Mouse (Mus musculus) liver, adult 2 months (tissue): ENCODE measurements around the gene Qser1. TPM values are rescaled to one million over a fixed set of nuclear protein-coding genes. Genes with fewer than 3 reads are reported as not detected.

ENCODE experiments used
- DNase-seq: peaks from one replicate; pipeline ENCODE4 v3.0.0-alpha.2; 2011; ENCODE audit warnings: low read depth, low spot score; ENCODE audit errors: extremely low read depth
- H3K27ac ChIP-seq: fragments of 200-500 bp; replicated peaks from 2 replicates; pipeline ENCODE4 v1.5.1; 2012; ENCODE audit warnings: low read depth, mild to moderate bottlenecking, control low read depth, inconsistent platforms, low read length; ENCODE audit not compliant: insufficient read depth
- H3K27me3 ChIP-seq: fragments of 200-500 bp; 2 replicates; pipeline ENCODE4 v1.6.1; 2012; ENCODE audit warnings: mild to moderate bottlenecking, moderate library complexity, low read length, inconsistent platforms; ENCODE audit not compliant: control insufficient read depth, insufficient read depth
- H3K36me3 ChIP-seq: fragments of 200-500 bp; 2 replicates; pipeline ENCODE4 v1.6.1; 2012; ENCODE audit warnings: low read length, inconsistent platforms; ENCODE audit not compliant: control insufficient read depth, insufficient read depth
- H3K4me1 ChIP-seq: fragments of 200-500 bp; 2 replicates; pipeline ENCODE4 v1.6.1; 2011; ENCODE audit warnings: low read length; ENCODE audit not compliant: control insufficient read depth, insufficient read depth
- H3K4me3 ChIP-seq: fragments of 200-500 bp; 2 replicates; pipeline ENCODE4 v1.5.1; 2011; ENCODE audit warnings: low read depth, mild to moderate bottlenecking, control low read depth, low read length, moderate library complexity; ENCODE audit not compliant: insufficient read depth
- H3K79me2 ChIP-seq: fragments of 200-500 bp; 2 replicates; pipeline ENCODE4 v1.6.1; 2012; ENCODE audit warnings: inconsistent platforms, mild to moderate bottlenecking, low read length, moderate library complexity; ENCODE audit not compliant: control insufficient read depth, insufficient read depth
- H3K9ac ChIP-seq: fragments of 200-500 bp; 2 replicates; pipeline ENCODE4 v1.6.1; 2012; ENCODE audit warnings: low read depth, mild to moderate bottlenecking, control low read depth, inconsistent platforms, low read length
- CTCF ChIP-seq: fragments of 200-500 bp; IDR thresholded peaks from 2 replicates; pipeline ENCODE4 v1.5.1; 2011; ENCODE audit warnings: low read depth, low read length, control low read depth
- POLR2A ChIP-seq: fragments of 200-500 bp; IDR thresholded peaks from 2 replicates; pipeline ENCODE4 v1.6.1; 2011; ENCODE audit warnings: low read length, control low read depth; ENCODE audit not compliant: insufficient read depth; ENCODE audit errors: extremely low read depth
- WGBS: fragments of 180-500 bp; shearing (Covaris S2); methylation state at CpG from one replicate; pipeline ENCODE4 v1.1.7; 2018; 5-methylcytosine and 5-hydroxymethylcytosine counted together
- polyA plus RNA-seq: library from polyadenylated mRNA; depleted of rRNA; stranded (reverse); fragments of >200 nt; gene quantifications from 2 replicates; pipeline ENCODE4 v1.2.3, GENCODE M21; 2012
- total RNA-seq: library from RNA; depleted of rRNA; stranded (reverse); fragments of >200 nt; gene quantifications from 2 replicates; pipeline ENCODE4 v1.2.3, GENCODE M21; 2014

Qser1 gene
- total and polyA plus RNA-seq, 2 experiments, result 2.2 to 6.0 TPM

GRCm38 (mm10) chr2:104743160-104743559, 73.4 kb downstream of the Qser1 start:
- H3K9ac ChIP-seq, result peak overlapping the region; percentile 80
- WGBS, result 6% methylated on average over 7 of the region's 7 CpGs

GRCm38 (mm10) chr2:104742741-104743064, 73.9 kb downstream of the Qser1 start, which contains the start of gene Depdc7:
Depdc7 (minus strand) TSS chr2:104742878.
- Histone ChIP-seq H3K4me3 (peak within 1 kb of the TSS; percentile 96), H3K27ac (peak within 1 kb of the TSS; percentile 99), H3K79me2 (peaks cover 10% of the 10 kb centered on the region; the same call in 1 of the 2 replicates), H3K9ac (peak within 1 kb of the TSS; percentile 100), H3K36me3 (no peaks in the 10 kb centered on the region), H3K4me1 (peaks cover 10% of the 10 kb centered on the region), H3K27me3 (no peaks in the 10 kb centered on the region)
- peak; percentile 81 for DNase-seq
- peak; percentile 89 for TF ChIP-seq POLR2A
- no peak for TF ChIP-seq CTCF
- under 1% methylated on average over 28 of the region's 31 CpGs for WGBS

More at GRCm38 (mm10) chr2:104743160-104743559, 73.4 kb downstream of the Qser1 start:
- Histone ChIP-seq H3K4me1 (peaks cover 10% of the 10 kb centered on the region), H3K27ac (peak overlapping the region; percentile 99), H3K4me3 (peak overlapping the region; percentile 96), H3K27me3 (no peaks in the 10 kb centered on the region), H3K36me3 (no peaks in the 10 kb centered on the region), H3K79me2 (peaks cover 9% of the 10 kb centered on the region; the same call in 1 of the 2 replicates)
- no peak for TF ChIP-seq CTCF
- no peak for TF ChIP-seq POLR2A
- peak; percentile 95 for DNase-seq

- WGBS, result 3% methylated on average over 42 of the region's 46 CpGs
- peak overlapping the region; percentile 100 for H3K9ac ChIP-seq
- H3K4me3 ChIP-seq, result peak overlapping the region; percentile 96
- H3K4me1 ChIP-seq, result peaks cover 10% of the 10 kb centered on the region
- DNase-seq, result peak; percentile 74
- no peaks in the 10 kb centered on the region for H3K36me3 ChIP-seq
- no peaks in the 10 kb centered on the region for H3K27me3 ChIP-seq
- peak overlapping the region; percentile 99 for H3K27ac ChIP-seq
- H3K79me2 ChIP-seq, result peaks cover 10% of the 10 kb centered on the region; the same call in 1 of the 2 replicates
- TF ChIP-seq POLR2A (no peak), CTCF (no peak)
Measured at GRCm38 (mm10) chr2:104741896-104742740, 74.4 kb downstream of the Qser1 start.

DNA sequence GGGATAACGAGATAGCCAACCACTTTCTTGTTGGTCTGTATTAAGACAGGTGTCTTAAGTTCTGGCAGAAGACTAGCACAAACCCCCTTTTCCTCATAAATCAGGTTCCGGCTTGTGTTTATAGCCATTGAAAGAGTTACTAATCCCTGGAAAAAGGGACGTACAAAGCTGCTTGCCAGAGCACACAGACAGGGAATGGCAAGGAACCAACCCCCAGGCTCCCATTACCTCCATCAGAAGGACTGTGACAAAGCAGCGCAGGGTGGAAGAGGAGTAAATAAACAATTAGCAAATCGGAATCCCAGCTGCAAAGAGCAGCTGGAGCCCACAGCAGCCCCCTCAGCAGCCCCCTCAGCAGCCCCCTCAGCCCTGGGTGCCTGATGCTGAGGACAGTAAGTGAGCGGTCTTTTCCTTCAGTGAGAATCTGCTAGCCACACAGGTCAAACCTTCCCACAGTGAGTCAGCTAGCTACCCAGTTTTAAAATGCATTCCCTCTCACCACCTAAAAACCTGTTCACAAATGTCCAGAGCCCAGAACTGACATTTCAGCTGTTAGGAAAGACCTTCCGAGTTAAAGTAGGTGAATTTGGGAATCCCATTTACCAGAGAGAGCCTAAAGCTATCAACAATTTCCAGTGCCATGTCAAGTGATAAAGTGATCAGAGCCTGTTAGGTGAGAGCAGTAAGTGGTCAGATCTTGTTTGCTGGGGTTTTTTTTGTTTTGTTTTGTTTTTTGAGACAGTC, 75.4 kb downstream of the Qser1 start:
- Histone ChIP-seq H3K27me3 (no peaks in the 10 kb centered on the region), H3K9ac (peak overlapping the region; percentile 86), H3K36me3 (no peaks in the 10 kb centered on the region), H3K4me3 (peak overlapping the region; percentile 96), H3K4me1 (peaks cover 10% of the 10 kb centered on the region), H3K27ac (peak overlapping the region; percentile 99), H3K79me2 (peaks cover 18% of the 10 kb centered on the region; the same call in 1 of the 2 replicates)
- 26% methylated on average over 7 of the region's 7 CpGs for WGBS
- DNase-seq, result peak; percentile 80
- TF ChIP-seq CTCF, result no peak
- TF ChIP-seq POLR2A, result no peak

DNA sequence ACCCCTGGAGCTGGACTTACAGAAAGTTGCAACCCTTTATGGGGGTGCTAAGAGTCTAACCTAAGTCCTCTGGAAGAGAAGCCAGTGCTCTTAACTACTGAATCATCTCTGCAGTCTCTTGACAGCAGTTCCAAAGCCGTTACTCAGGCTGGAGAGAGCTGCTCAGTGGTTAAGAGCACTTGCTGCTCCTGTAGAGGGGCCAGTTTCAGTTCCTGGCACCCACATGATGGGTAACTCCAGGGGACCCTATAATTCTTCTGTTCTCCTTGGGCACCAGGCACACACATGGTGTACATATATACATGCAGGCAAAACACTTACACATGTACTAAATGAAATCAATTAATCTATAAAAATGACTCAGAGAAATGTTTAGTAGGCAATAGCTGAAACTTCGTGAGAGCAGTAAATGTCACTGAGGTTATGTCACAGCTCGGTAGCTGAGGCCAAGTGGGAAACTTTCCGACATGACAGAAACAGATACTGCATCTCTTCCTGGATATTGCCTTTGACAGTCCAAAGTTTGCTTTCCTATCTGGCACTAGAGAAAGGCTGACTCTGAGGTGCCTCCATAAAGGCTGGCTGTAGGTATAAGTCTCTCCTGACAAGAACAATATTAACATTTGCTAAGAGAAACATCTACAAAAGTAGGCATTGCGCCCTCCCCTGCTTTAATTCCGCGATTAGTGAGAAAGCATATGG, 76.2 kb downstream of the Qser1 start:
- DNase-seq, result peak; percentile 89
- Histone ChIP-seq H3K4me1 (peaks cover 13% of the 10 kb centered on the region), H3K27ac (peak overlapping the region; percentile 99), H3K9ac (peak overlapping the region; percentile 86), H3K79me2 (peaks cover 22% of the 10 kb centered on the region; the same call in 1 of the 2 replicates), H3K4me3 (peak overlapping the region; percentile 96), H3K27me3 (no peaks in the 10 kb centered on the region), H3K36me3 (no peaks in the 10 kb centered on the region)
- TF ChIP-seq POLR2A (no peak), CTCF (no peak)
- WGBS, result 20% methylated on average over 7 of the region's 7 CpGs
